Mouse (Mus musculus): ENCODE data around the gene Kcnc4. TPM values are rescaled to one million over a fixed set of nuclear protein-coding genes. Genes with fewer than 3 reads are reported as not detected.

Gene Kcnc4
- total and polyA plus RNA-seq, 2 experiments from 2014 or later, result 16.0 to 46.8 TPM

DNA sequence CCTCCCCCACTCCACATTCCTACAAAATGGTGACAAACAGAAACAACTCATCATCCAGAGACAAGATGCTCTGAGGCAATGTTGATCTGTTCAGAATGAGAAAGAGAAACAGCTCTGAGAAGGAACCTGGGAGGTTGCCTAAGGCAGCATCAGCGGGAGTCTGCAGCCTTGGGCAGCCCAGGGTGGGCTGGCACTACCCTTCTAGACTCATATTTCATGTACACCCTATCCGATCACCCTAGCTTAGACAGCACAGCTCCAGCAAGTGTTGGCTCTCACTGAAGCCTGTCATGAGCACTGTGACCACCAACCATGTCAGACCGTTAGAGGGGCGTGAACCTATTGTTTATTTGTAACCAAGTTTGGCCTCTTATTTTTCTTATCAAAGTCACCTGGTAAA, 5.1 kb downstream of the Kcnc4 start:
- Histone ChIP-seq H3K9ac (replicated peaks; ENCODE audit: low read length, poor library complexity, severe bottlenecking) (no peak overlapping the region), H3K4me1 (ENCODE audit: insufficient read depth, low read length) (peaks cover 16% of the 10 kb centered on the region; the same call in 1 of the 2 replicates), H3K27me3 (ENCODE audit: insufficient read depth, low read length) (peaks cover 17% of the 10 kb centered on the region), H3K36me3 (ENCODE audit: insufficient read depth, low read length) (no peaks in the 10 kb centered on the region), H3K9me3 (ENCODE audit: low read length) (no peaks in the 10 kb centered on the region), H3K4me2 (ENCODE audit: low read depth, low read length, poor library complexity, severe bottlenecking) (no peak overlapping the region), H3K27ac (ENCODE audit: low read depth, low read length) (no peak overlapping the region), H3K4me3 (ENCODE audit: low read depth, low read length) (no peak overlapping the region)
- no peak for DNase-seq (ENCODE audit: low spot score)
- whole genome bisulfite sequencing, result 78% methylated on average over 4 of the region's 4 CpGs
- no peak for ATAC-seq (ENCODE audit: low FRiP score)
- no peak for TF ChIP-seq CTCF (IDR thresholded peaks at IDR 0.05)

DNA sequence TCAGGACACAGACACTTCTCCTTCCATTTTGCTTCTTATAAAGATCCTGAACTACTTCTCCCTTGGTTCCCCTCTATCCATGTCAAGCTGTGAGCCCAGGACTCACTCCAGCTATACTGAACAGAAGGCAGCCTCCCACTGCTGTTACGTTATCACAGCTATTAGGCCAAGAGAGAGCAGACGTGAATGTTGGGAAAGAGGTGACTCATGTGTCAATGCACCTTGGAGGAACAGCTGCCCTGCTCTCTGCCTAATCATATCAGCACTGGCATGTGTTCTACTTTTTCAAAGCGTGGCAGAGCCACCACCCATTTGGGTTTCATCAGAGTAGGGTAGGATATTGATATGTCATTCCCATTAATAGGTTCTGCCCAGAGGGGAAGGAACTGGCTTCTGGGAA, 12.5 kb downstream of the Kcnc4 start:
- Histone ChIP-seq H3K27me3 (ENCODE audit: insufficient read depth, low read length) (no peaks in the 10 kb centered on the region), H3K27ac (ENCODE audit: low read depth, low read length) (no peak overlapping the region), H3K9me3 (ENCODE audit: low read length) (no peaks in the 10 kb centered on the region), H3K4me2 (ENCODE audit: low read depth, low read length, poor library complexity, severe bottlenecking) (no peak overlapping the region), H3K9ac (replicated peaks; ENCODE audit: low read length, poor library complexity, severe bottlenecking) (no peak overlapping the region), H3K36me3 (ENCODE audit: insufficient read depth, low read length) (0 out of 2 replicates have a peak, but pooled peaks cover 4% of the 10 kb centered on the region), H3K4me1 (ENCODE audit: insufficient read depth, low read length) (no peaks in the 10 kb centered on the region), H3K4me3 (ENCODE audit: low read depth, low read length) (no peak overlapping the region)
- DNase-seq (ENCODE audit: low spot score) (no peak), ATAC-seq (ENCODE audit: low FRiP score) (no peak)
- WGBS, result 86% methylated on average over 3 of the region's 3 CpGs
- TF ChIP-seq CTCF (IDR thresholded peaks at IDR 0.05), result no peak

DNA sequence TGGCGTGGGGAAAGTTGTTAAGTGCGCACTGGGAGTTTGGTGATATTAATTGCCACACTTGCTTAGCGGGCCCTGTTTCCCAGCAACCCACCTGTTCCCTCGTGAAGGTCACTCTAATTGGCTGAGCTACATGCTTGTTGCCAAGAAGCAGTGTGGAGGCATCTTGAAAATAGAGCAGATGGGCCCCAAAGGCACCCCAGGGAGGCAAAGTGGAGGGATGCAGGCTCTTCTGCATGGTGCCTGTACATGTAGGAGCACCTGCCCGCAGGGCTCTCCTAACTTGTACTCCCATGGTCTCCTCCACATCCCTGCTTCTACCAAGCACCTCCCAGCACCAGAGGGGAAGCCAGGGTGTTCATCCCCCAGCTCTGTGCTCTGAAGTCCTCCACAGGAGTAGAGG, 15.5 kb downstream of the Kcnc4 start:
- no peak overlapping the region for H3K4me2 ChIP-seq (ENCODE audit: low read depth, low read length, poor library complexity, severe bottlenecking)
- H3K27me3 ChIP-seq (ENCODE audit: insufficient read depth, low read length), result no peaks in the 10 kb centered on the region
- H3K9me3 ChIP-seq (ENCODE audit: low read length), result no peaks in the 10 kb centered on the region
- no peak overlapping the region for H3K9ac ChIP-seq (replicated peaks; ENCODE audit: low read length, poor library complexity, severe bottlenecking)
- ATAC-seq (ENCODE audit: low FRiP score) (no peak), DNase-seq (ENCODE audit: low spot score) (no peak)
- H3K27ac ChIP-seq (ENCODE audit: low read depth, low read length), result no peak overlapping the region
- 0 out of 2 replicates have a peak, but pooled peaks cover 4% of the 10 kb centered on the region for H3K36me3 ChIP-seq (ENCODE audit: insufficient read depth, low read length)
- no peak for TF ChIP-seq CTCF (IDR thresholded peaks at IDR 0.05)
- H3K4me1 ChIP-seq (ENCODE audit: insufficient read depth, low read length), result no peaks in the 10 kb centered on the region
- WGBS, result 80% methylated on average over 5 of the region's 5 CpGs
- H3K4me3 ChIP-seq (ENCODE audit: low read depth, low read length), result no peak overlapping the region

DNA sequence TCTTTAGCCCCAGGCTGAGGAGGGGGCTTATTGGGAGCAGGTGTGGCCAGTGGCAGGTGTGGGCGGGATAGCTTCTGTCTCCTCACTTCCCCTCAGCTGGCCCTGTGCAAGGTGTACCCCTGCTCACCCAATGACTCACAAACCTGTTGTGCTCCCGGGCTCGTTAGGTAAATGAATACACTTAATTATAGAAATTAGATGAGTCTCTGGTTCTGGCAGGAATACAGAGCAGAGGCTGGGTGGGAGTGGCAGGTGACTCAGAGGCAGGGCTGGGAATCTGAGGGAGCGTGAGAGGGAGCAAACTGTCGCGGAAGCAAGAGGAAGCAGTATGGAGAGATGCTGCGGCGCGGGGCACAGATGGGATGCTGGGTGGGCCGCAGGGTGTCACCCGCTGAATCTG, 17.2 kb downstream of the Kcnc4 start:
- Histone ChIP-seq H3K9ac (replicated peaks; ENCODE audit: low read length, poor library complexity, severe bottlenecking) (no peak overlapping the region), H3K4me2 (ENCODE audit: low read depth, low read length, poor library complexity, severe bottlenecking) (no peak overlapping the region), H3K27me3 (ENCODE audit: insufficient read depth, low read length) (no peaks in the 10 kb centered on the region), H3K4me3 (ENCODE audit: low read depth, low read length) (no peak overlapping the region), H3K27ac (ENCODE audit: low read depth, low read length) (no peak overlapping the region), H3K4me1 (ENCODE audit: insufficient read depth, low read length) (no peaks in the 10 kb centered on the region), H3K36me3 (ENCODE audit: insufficient read depth, low read length) (0 out of 2 replicates have a peak, but pooled peaks cover 4% of the 10 kb centered on the region), H3K9me3 (ENCODE audit: low read length) (no peaks in the 10 kb centered on the region)
- no peak for ATAC-seq (ENCODE audit: low FRiP score)
- no peak for TF ChIP-seq CTCF (IDR thresholded peaks at IDR 0.05)
- WGBS, result 81% methylated on average over 11 of the region's 11 CpGs
- no peak for DNase-seq (ENCODE audit: low spot score)

DNA sequence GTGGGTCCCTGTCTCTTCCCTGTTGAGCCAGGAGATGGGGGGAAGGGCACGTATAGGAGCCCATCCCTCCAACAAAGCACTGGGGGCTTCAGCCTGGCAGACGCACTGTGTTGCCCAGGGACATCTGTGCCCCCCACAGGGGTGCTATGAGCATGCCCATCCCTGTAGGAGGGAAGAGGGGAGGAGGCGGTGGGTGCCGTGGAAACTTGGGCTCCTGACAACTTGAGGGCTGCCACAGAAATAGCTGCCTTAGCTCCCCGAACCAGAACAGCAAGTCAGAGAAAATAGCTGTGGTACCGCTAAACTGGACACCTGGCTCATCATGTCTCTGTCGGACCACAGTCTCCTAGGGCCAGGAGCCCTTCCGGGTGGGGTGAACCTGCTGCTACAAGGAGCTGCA, 18.0 kb downstream of the Kcnc4 start:
- TF ChIP-seq CTCF (IDR thresholded peaks at IDR 0.05), result no peak
- Histone ChIP-seq H3K4me1 (ENCODE audit: insufficient read depth, low read length) (no peaks in the 10 kb centered on the region), H3K9ac (replicated peaks; ENCODE audit: low read length, poor library complexity, severe bottlenecking) (no peak overlapping the region), H3K27ac (ENCODE audit: low read depth, low read length) (no peak overlapping the region), H3K27me3 (ENCODE audit: insufficient read depth, low read length) (no peaks in the 10 kb centered on the region), H3K9me3 (ENCODE audit: low read length) (no peaks in the 10 kb centered on the region), H3K4me2 (ENCODE audit: low read depth, low read length, poor library complexity, severe bottlenecking) (no peak overlapping the region), H3K36me3 (ENCODE audit: insufficient read depth, low read length) (no peaks in the 10 kb centered on the region), H3K4me3 (ENCODE audit: low read depth, low read length) (no peak overlapping the region)
- ATAC-seq (ENCODE audit: low FRiP score) (no peak), DNase-seq (ENCODE audit: low spot score) (no peak)
- WGBS, result 74% methylated on average over 8 of the region's 8 CpGs

DNA sequence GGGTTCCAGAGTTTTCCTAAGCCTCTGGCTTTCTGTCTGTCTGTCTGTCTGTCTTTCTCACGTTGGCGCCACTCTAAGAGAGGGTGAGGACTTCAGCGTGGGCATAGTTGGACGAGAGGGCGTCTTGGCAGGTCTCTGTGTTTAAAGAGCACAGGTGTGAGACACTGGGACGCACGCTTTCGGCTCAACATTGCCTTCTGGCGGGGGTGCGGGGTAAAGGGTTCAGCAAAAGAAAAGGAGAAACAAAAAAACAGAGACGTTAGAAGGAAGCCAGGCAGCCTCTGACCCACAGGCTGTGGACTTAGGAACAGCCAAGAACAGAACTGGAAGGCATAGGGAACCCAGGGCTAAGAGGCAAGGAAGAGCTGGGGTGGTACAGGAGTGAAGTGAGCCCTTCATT, 20.1 kb downstream of the Kcnc4 start:
- H3K9ac ChIP-seq (replicated peaks; ENCODE audit: low read length, poor library complexity, severe bottlenecking), result no peak overlapping the region
- no peak for DNase-seq (ENCODE audit: low spot score)
- no peak overlapping the region for H3K4me3 ChIP-seq (ENCODE audit: low read depth, low read length)
- no peaks in the 10 kb centered on the region for H3K4me1 ChIP-seq (ENCODE audit: insufficient read depth, low read length)
- H3K9me3 ChIP-seq (ENCODE audit: low read length), result no peaks in the 10 kb centered on the region
- no peak for TF ChIP-seq CTCF (IDR thresholded peaks at IDR 0.05)
- ATAC-seq (ENCODE audit: low FRiP score), result no peak
- H3K27ac ChIP-seq (ENCODE audit: low read depth, low read length), result no peak overlapping the region
- WGBS, result 91% methylated on average over 11 of the region's 11 CpGs
- H3K4me2 ChIP-seq (ENCODE audit: low read depth, low read length, poor library complexity, severe bottlenecking), result no peak overlapping the region
- H3K36me3 ChIP-seq (ENCODE audit: insufficient read depth, low read length), result no peaks in the 10 kb centered on the region
- no peaks in the 10 kb centered on the region for H3K27me3 ChIP-seq (ENCODE audit: insufficient read depth, low read length)
